Mouse (Mus musculus): ENCODE measurements around the gene Mrps18a. TPM values are rescaled to one million over a fixed set of nuclear protein-coding genes. Genes with fewer than 3 reads are reported as not detected.
A peak's percentile ranks its signal among the peaks of the same experiment; 100 is the strongest.

The Mrps18a gene
- total and polyA plus RNA-seq, 3 experiments: 99.4 to 140 (median 128) TPM

DNA sequence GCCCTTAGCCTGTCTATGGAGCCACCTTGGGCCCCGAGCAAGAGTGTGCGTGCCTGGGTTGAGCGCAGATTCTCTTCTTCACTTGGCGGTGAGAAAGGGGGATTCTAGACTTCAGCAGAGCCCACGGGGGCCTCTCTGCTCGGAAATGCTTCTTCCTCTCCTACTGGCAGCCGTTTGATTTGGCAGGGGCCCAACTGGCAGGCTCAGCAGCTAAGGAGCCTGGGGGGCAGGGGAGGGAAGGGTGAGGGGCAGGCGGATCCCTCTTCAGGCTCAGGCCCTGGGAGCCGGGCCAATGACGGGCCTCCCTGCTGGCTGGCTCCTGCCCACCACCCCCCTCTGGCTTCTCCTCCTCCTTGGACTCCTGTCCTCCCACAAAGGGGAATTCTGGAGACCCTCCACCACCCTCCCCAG is 26.7 kb upstream of the Mrps18a start:
- Histone ChIP-seq H3K27me3 (ENCODE audit: control insufficient read depth, insufficient read depth, low read length) (no peaks in the 10 kb centered on the region), H3K9ac (ENCODE audit: low read depth, low read length) (no peak overlapping the region), H3K79me2 (replicated peaks; ENCODE audit: control insufficient read depth, insufficient read depth, low read length) (no peaks in the 10 kb centered on the region), H3K36me3 (ENCODE audit: control insufficient read depth, insufficient read depth, low read length) (no peaks in the 10 kb centered on the region), H3K4me1 (ENCODE audit: control insufficient read depth, insufficient read depth, low read length) (peaks cover 3% of the 10 kb centered on the region), H3K4me3 (no peak overlapping the region), H3K27ac (no peak overlapping the region)
- WGBS: 8% methylated on average over 10 of the region's 10 CpGs
- DNase-seq: peak; percentile 74 to 76
- intact Hi-C loops (cut with DNase I): no loop called here
- TF ChIP-seq CTCF (IDR thresholded peaks at IDR 0.05): no peak
- TF ChIP-seq POLR2A (IDR thresholded peaks at IDR 0.05; ENCODE audit: insufficient read depth, low read depth, low read length): no peak
- TF ChIP-seq EP300 (IDR thresholded peaks at IDR 0.05; ENCODE audit: insufficient read depth, low read depth, low read length): no peak

DNA sequence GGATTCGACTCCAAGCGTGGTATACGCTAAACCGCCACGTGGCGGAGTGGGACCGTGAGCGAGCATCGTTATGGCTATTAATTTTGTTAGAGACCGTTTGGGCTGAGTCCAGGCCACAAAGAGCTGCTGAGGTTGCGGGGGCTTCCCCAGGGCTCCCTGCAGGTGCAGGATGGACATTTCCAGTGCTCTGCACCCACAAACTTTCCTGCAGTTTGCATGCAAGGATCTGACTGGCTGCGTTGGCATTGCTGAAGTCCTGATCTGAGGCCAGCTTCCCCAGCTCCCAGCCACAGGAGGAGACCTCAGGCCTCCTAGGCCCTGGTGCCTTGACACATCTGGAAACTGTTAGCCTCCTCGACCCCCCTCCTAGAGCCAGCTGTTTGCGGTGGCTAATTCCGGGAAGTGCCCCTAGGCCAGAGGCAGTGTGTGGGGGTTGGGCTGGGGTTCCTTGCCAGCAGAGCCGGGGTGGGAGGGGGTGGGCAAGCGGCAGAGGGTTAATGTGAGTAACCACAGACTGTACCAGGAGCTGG is 24.4 kb upstream of the Mrps18a start:
- Histone ChIP-seq H3K27me3 (ENCODE audit: control insufficient read depth, insufficient read depth, low read length) (no peaks in the 10 kb centered on the region), H3K4me3 (no peak overlapping the region), H3K27ac (no peak overlapping the region), H3K4me1 (ENCODE audit: control insufficient read depth, insufficient read depth, low read length) (peaks cover 3% of the 10 kb centered on the region), H3K36me3 (ENCODE audit: control insufficient read depth, insufficient read depth, low read length) (no peaks in the 10 kb centered on the region), H3K9ac (ENCODE audit: low read depth, low read length) (no peak overlapping the region), H3K79me2 (replicated peaks; ENCODE audit: control insufficient read depth, insufficient read depth, low read length) (no peaks in the 10 kb centered on the region)
- intact Hi-C loops (cut with DNase I): no loop called here
- TF ChIP-seq EP300 (IDR thresholded peaks at IDR 0.05; ENCODE audit: insufficient read depth, low read depth, low read length) (no peak), POLR2A (IDR thresholded peaks at IDR 0.05; ENCODE audit: insufficient read depth, low read depth, low read length) (no peak), CTCF (IDR thresholded peaks at IDR 0.05) (no peak)
- WGBS: 63% methylated on average over 17 of the region's 17 CpGs
- no peak for DNase-seq

DNA sequence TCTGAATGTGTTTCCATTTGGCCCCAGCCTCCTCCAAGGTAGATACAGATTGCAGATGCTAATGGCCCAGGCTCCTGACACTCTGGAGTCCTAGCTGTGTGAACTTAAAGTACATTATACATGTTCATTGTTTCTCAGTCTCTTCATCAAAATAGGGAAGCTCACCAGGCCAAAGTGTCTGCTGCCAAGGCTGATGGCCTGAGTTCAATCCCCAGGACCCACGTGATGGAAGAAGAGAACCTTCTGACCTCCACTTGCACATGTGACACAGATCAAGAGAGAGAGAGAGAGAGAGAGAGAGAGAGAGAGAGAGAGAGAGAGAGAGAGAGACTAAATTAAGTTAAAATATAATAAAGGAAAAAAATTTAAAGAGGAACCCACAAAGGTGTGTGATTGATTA is 19.4 kb upstream of the Mrps18a start:
- intact Hi-C loops (cut with DNase I): no loop called here
- no peaks in the 10 kb centered on the region for H3K36me3 ChIP-seq (ENCODE audit: control insufficient read depth, insufficient read depth, low read length)
- TF ChIP-seq POLR2A (IDR thresholded peaks at IDR 0.05; ENCODE audit: insufficient read depth, low read depth, low read length) (no peak), EP300 (IDR thresholded peaks at IDR 0.05; ENCODE audit: insufficient read depth, low read depth, low read length) (no peak), CTCF (IDR thresholded peaks at IDR 0.05) (no peak)
- H3K9ac ChIP-seq (ENCODE audit: low read depth, low read length): no peak overlapping the region
- H3K4me1 ChIP-seq (ENCODE audit: control insufficient read depth, insufficient read depth, low read length): no peaks in the 10 kb centered on the region
- DNase-seq: no peak
- no peak overlapping the region for H3K4me3 ChIP-seq
- WGBS: 93% methylated on average over 1 of the region's 1 CpGs
- no peaks in the 10 kb centered on the region for H3K27me3 ChIP-seq (ENCODE audit: control insufficient read depth, insufficient read depth, low read length)
- no peaks in the 10 kb centered on the region for H3K79me2 ChIP-seq (replicated peaks; ENCODE audit: control insufficient read depth, insufficient read depth, low read length)
- no peak overlapping the region for H3K27ac ChIP-seq

GRCm38 (mm10) chr17:46091899-46092298 is 18.9 kb upstream of the Mrps18a start:
- no peaks in the 10 kb centered on the region for H3K79me2 ChIP-seq (replicated peaks; ENCODE audit: control insufficient read depth, insufficient read depth, low read length)
- no peak for TF ChIP-seq POLR2A (IDR thresholded peaks at IDR 0.05; ENCODE audit: insufficient read depth, low read depth, low read length)
- no peak for TF ChIP-seq EP300 (IDR thresholded peaks at IDR 0.05; ENCODE audit: insufficient read depth, low read depth, low read length)
- no peak for TF ChIP-seq CTCF (IDR thresholded peaks at IDR 0.05)
- intact Hi-C loops (cut with DNase I): no loop called here
- H3K9ac ChIP-seq (ENCODE audit: low read depth, low read length): no peak overlapping the region
- H3K4me1 ChIP-seq (ENCODE audit: control insufficient read depth, insufficient read depth, low read length): no peaks in the 10 kb centered on the region
- WGBS: 81% methylated on average over 14 of the region's 14 CpGs
- no peak overlapping the region for H3K27ac ChIP-seq
- H3K27me3 ChIP-seq (ENCODE audit: control insufficient read depth, insufficient read depth, low read length): no peaks in the 10 kb centered on the region
- H3K4me3 ChIP-seq: no peak overlapping the region
- DNase-seq: no peak
- H3K36me3 ChIP-seq (ENCODE audit: control insufficient read depth, insufficient read depth, low read length): no peaks in the 10 kb centered on the region

- Histone ChIP-seq H3K4me3 (no peak overlapping the region), H3K4me1 (ENCODE audit: control insufficient read depth, insufficient read depth, low read length) (peaks cover 3% of the 10 kb centered on the region; the same call in 1 of the 2 replicates), H3K36me3 (ENCODE audit: control insufficient read depth, insufficient read depth, low read length) (no peaks in the 10 kb centered on the region), H3K79me2 (replicated peaks; ENCODE audit: control insufficient read depth, insufficient read depth, low read length) (no peaks in the 10 kb centered on the region), H3K27me3 (ENCODE audit: control insufficient read depth, insufficient read depth, low read length) (no peaks in the 10 kb centered on the region), H3K27ac (peak overlapping the region; percentile 28; the same call in 1 of the 2 replicates), H3K9ac (ENCODE audit: low read depth, low read length) (no peak overlapping the region)
- no peak for DNase-seq
- WGBS: 21% methylated on average over 8 of the region's 8 CpGs
- intact Hi-C loops (cut with DNase I): no loop called here
- TF ChIP-seq CTCF (IDR thresholded peaks at IDR 0.05) (no peak), POLR2A (IDR thresholded peaks at IDR 0.05; ENCODE audit: insufficient read depth, low read depth, low read length) (no peak), EP300 (IDR thresholded peaks at IDR 0.05; ENCODE audit: insufficient read depth, low read depth, low read length) (no peak)
These were observed 12.3 kb upstream of the Mrps18a start for GRCm38 (mm10) chr17:46098525-46098924.

GRCm38 (mm10) chr17:46101906-46102305 is 8.9 kb upstream of the Mrps18a start:
- TF ChIP-seq EP300 (IDR thresholded peaks at IDR 0.05; ENCODE audit: insufficient read depth, low read depth, low read length) (no peak), CTCF (IDR thresholded peaks at IDR 0.05) (no peak), POLR2A (IDR thresholded peaks at IDR 0.05; ENCODE audit: insufficient read depth, low read depth, low read length) (no peak)
- Histone ChIP-seq H3K4me1 (ENCODE audit: control insufficient read depth, insufficient read depth, low read length) (peaks cover 8% of the 10 kb centered on the region; the same call in 1 of the 2 replicates), H3K9ac (ENCODE audit: low read depth, low read length) (no peak overlapping the region), H3K27ac (no peak overlapping the region), H3K4me3 (no peak overlapping the region), H3K36me3 (ENCODE audit: control insufficient read depth, insufficient read depth, low read length) (no peaks in the 10 kb centered on the region), H3K79me2 (replicated peaks; ENCODE audit: control insufficient read depth, insufficient read depth, low read length) (no peaks in the 10 kb centered on the region), H3K27me3 (ENCODE audit: control insufficient read depth, insufficient read depth, low read length) (no peaks in the 10 kb centered on the region)
- no peak for DNase-seq
- WGBS: 92% methylated on average over 9 of the region's 9 CpGs
- intact Hi-C loops (cut with DNase I): no loop called here
